Mouse (Mus musculus) CH12.LX (cell line): ENCODE measurements around the gene Rif1. TPM values are rescaled to one million over a fixed set of nuclear protein-coding genes. Genes with fewer than 3 reads are reported as not detected.

Experiments used
- DNase-seq: peaks from one replicate; pipeline ENCODE4 v3.0.0-alpha.2; 2013; ENCODE audit errors: extremely low read depth
- H3K27ac ChIP-seq: 2 replicates; pipeline ENCODE4 v1.5.1; 2012; ENCODE audit warnings: low read depth, mild to moderate bottlenecking, control low read depth, moderate library complexity; ENCODE audit not compliant: insufficient read depth
- H3K27me3 ChIP-seq: replicated peaks from 2 replicates; pipeline ENCODE3; 2012; ENCODE audit warnings: inconsistent platforms
- H3K36me3 ChIP-seq, 2 experiments: replicated peaks in 1 of 2; 2 replicates each; pipeline versions ENCODE3 to v1.6.1; 2012; ENCODE audit warnings: inconsistent platforms in 1 of 2, low read length in 1 of 2, mild to moderate bottlenecking in 1 of 2, mixed read lengths in 1 of 2, moderate library complexity in 1 of 2; ENCODE audit not compliant: control insufficient read depth in 1 of 2, insufficient read depth in 1 of 2
- H3K4me1 ChIP-seq, 2 experiments: 2 replicates each; pipeline ENCODE4 v1.6.1; 2012; ENCODE audit warnings: inconsistent platforms in 1 of 2, moderate library complexity in 1 of 2; ENCODE audit not compliant: insufficient read depth in 2 of 2, control insufficient read depth in 1 of 2
- H3K4me2 ChIP-seq: 2 replicates; pipeline ENCODE4 v1.6.1; 2012; ENCODE audit warnings: low read depth, mild to moderate bottlenecking, control low read depth; ENCODE audit not compliant: poor library complexity, insufficient read depth, severe bottlenecking
- H3K4me3 ChIP-seq, 3 experiments: fragments of 150-350 bp in 1 of 3; sonication (generic) in 1 of 3; replicated peaks in 1 of 3; 2 replicates each; pipeline versions ENCODE3 to v1.5.1; 2011 to 2012; ENCODE audit warnings: low read depth in 2 of 3, low read length in 2 of 3, mild to moderate bottlenecking in 2 of 3, moderate library complexity in 2 of 3, control low read depth in 1 of 3, improper control_type of control experiment in 1 of 3, inconsistent platforms in 1 of 3, mixed read lengths in 1 of 3; ENCODE audit not compliant: poor library complexity in 1 of 3
- H3K79me2 ChIP-seq: replicated peaks from 2 replicates; pipeline ENCODE4 v1.6.1; 2012; ENCODE audit warnings: mild to moderate bottlenecking, moderate library complexity; ENCODE audit not compliant: control insufficient read depth, poor library complexity, insufficient read depth, severe bottlenecking; ENCODE audit errors: extremely low read depth
- H3K9ac ChIP-seq: 2 replicates; pipeline ENCODE4 v1.6.1; 2012; ENCODE audit warnings: low read depth, mild to moderate bottlenecking, control low read depth, moderate library complexity; ENCODE audit not compliant: insufficient read depth
- H3K9me3 ChIP-seq: replicated peaks from 2 replicates; pipeline ENCODE3; 2012; ENCODE audit warnings: low read length, inconsistent platforms, mixed read lengths
- CHD1 ChIP-seq: IDR thresholded peaks from 2 replicates; pipeline ENCODE4 v1.6.1; 2012; ENCODE audit warnings: low read depth, low read length, improper control_type of control experiment, inconsistent platforms
- CTCF ChIP-seq, 2 experiments: IDR thresholded peaks in 1 of 2; conservative IDR thresholded peaks in 1 of 2; 2 replicates each; pipeline ENCODE4 v1.5.1; 2011 to 2012; ENCODE audit warnings: low read depth in 2 of 2, low read length in 2 of 2, improper control_type of control experiment in 1 of 2, inconsistent platforms in 1 of 2, mild to moderate bottlenecking in 1 of 2, moderate library complexity in 1 of 2
- EP300 ChIP-seq: IDR thresholded peaks from 2 replicates; pipeline ENCODE4 v1.6.1; 2011; ENCODE audit warnings: low read length, improper control_type of control experiment
- GABPA ChIP-seq: IDR thresholded peaks from 2 replicates; pipeline ENCODE4 v1.6.1; 2012; ENCODE audit warnings: low read depth, low read length, improper control_type of control experiment, inconsistent platforms; ENCODE audit not compliant: insufficient replicate concordance
- HCFC1 ChIP-seq: IDR thresholded peaks from 2 replicates; pipeline ENCODE4 v1.6.1; 2012; ENCODE audit warnings: low read depth, mild to moderate bottlenecking, inconsistent platforms, low read length, improper control_type of control experiment
- JUND ChIP-seq: conservative IDR thresholded peaks from 2 replicates; pipeline ENCODE4 v1.6.1; 2011; ENCODE audit warnings: low read depth, low read length, improper control_type of control experiment
- KAT2A ChIP-seq: IDR thresholded peaks from 2 replicates; pipeline ENCODE4 v1.6.1; 2012; ENCODE audit warnings: low read length, improper control_type of control experiment, inconsistent platforms; ENCODE audit not compliant: insufficient replicate concordance
- MAX ChIP-seq: IDR thresholded peaks from 2 replicates; pipeline ENCODE4 v1.6.1; 2011; ENCODE audit warnings: low read length, improper control_type of control experiment
- MEF2A ChIP-seq: IDR thresholded peaks from 2 replicates; pipeline ENCODE4 v1.6.1; 2014; ENCODE audit warnings: low read depth, mild to moderate bottlenecking, inconsistent platforms, low read length, improper control_type of control experiment, borderline replicate concordance
- MYC ChIP-seq: IDR thresholded peaks from 2 replicates; pipeline ENCODE4 v1.6.1; 2011; ENCODE audit warnings: low read depth, mild to moderate bottlenecking, improper control_type of control experiment, low read length
- NELFE ChIP-seq: IDR thresholded peaks from 2 replicates; pipeline ENCODE4 v1.6.1; 2011; ENCODE audit warnings: low read depth, low read length, improper control_type of control experiment
- POLR2A ChIP-seq: IDR thresholded peaks from 2 replicates; pipeline ENCODE4 v1.6.1; 2011; ENCODE audit warnings: low read depth, mild to moderate bottlenecking, improper control_type of control experiment, low read length
- POLR2AphosphoS2 ChIP-seq: IDR thresholded peaks from 2 replicates; pipeline ENCODE4 v1.6.1; 2011; ENCODE audit warnings: low read depth, low read length, improper control_type of control experiment
- RCOR1 ChIP-seq: conservative IDR thresholded peaks from 2 replicates; pipeline ENCODE4 v1.6.1; 2012; ENCODE audit warnings: low read depth, mild to moderate bottlenecking, inconsistent platforms, low read length, improper control_type of control experiment
- SIN3A ChIP-seq: IDR thresholded peaks from 2 replicates; pipeline ENCODE4 v1.6.1; 2012; ENCODE audit warnings: low read length, improper control_type of control experiment, inconsistent platforms
- SMC3 ChIP-seq: IDR thresholded peaks from 2 replicates; pipeline ENCODE4 v1.6.1; 2011; ENCODE audit warnings: low read depth, low read length, improper control_type of control experiment
- TBP ChIP-seq: conservative IDR thresholded peaks from 2 replicates; pipeline ENCODE4 v1.6.1; 2011; ENCODE audit warnings: low read depth, low read length, improper control_type of control experiment
- TCF12 ChIP-seq: IDR thresholded peaks from 2 replicates; pipeline ENCODE4 v1.6.1; 2014; ENCODE audit warnings: low read depth, mild to moderate bottlenecking, inconsistent platforms, low read length, improper control_type of control experiment
- UBTF ChIP-seq: IDR thresholded peaks from 2 replicates; pipeline ENCODE4 v1.6.1; 2012; ENCODE audit warnings: low read depth, mild to moderate bottlenecking, inconsistent platforms, low read length, improper control_type of control experiment, moderate library complexity
- ZC3H11A ChIP-seq: IDR thresholded peaks from 2 replicates; pipeline ENCODE4 v1.6.1; 2012; ENCODE audit warnings: low read depth, mild to moderate bottlenecking, inconsistent platforms, low read length, improper control_type of control experiment
- ZKSCAN1 ChIP-seq: IDR thresholded peaks from 2 replicates; pipeline ENCODE4 v1.6.1; 2012; ENCODE audit warnings: low read depth, inconsistent platforms, low read length, improper control_type of control experiment, borderline replicate concordance
- ZMIZ1 ChIP-seq: IDR thresholded peaks from 2 replicates; pipeline ENCODE4 v1.6.1; 2012; ENCODE audit warnings: low read depth, mild to moderate bottlenecking, inconsistent platforms, low read length, improper control_type of control experiment
- ZNF384 ChIP-seq: IDR thresholded peaks from 2 replicates; pipeline ENCODE4 v1.6.1; 2012; ENCODE audit warnings: low read depth, low read length, improper control_type of control experiment, inconsistent platforms
- dilution Hi-C: fragments of 300-500 bp; cut with MboI; formaldehyde crosslinking; loops from 2 replicates; pipeline ENCODE4 v1.14.3; 2020; ENCODE audit warnings: low sequenced_read_pairs; ENCODE audit not compliant: extremely low pct_unique_long_range_greater_than_20kb, extremely low pct_ligation_motif_present
- in situ Hi-C: fragments of 300-500 bp; cut with MboI; formaldehyde crosslinking; loops from 3 replicates; pipeline ENCODE4 v1.14.3; 2019; ENCODE audit warnings: low sequenced_read_pairs, low pct_ligation_motif_present, low pct_unique_long_range_greater_than_20kb, mixed read lengths
- polyA plus RNA-seq: library from polyadenylated mRNA; unstranded; fragments of >175 nt; gene quantifications from 2 replicates; pipeline ENCODE4 v1.2.1, GENCODE M21; 2012; ENCODE audit warnings: low read depth; ENCODE audit not compliant: insufficient read length
- total RNA-seq, 2 experiments: library from RNA; depleted of rRNA; stranded (reverse); fragments of 300-350 nt in 1 of 2; fragments of >200 nt in 1 of 2; gene quantifications; 2 replicates each; pipeline ENCODE4 v1.2.3; 2012 to 2014

The Rif1 gene
- total and polyA plus RNA-seq, 3 experiments: 31.7 to 57.7 (median 33.8) TPM

GRCm38 (mm10) chr2:52133351-52133750, 60.7 kb downstream of the Rif1 start:
- TF ChIP-seq JUND (no peak), SIN3A (no peak), ZKSCAN1 (no peak)
- no peaks in the 10 kb centered on the region for H3K9me3 ChIP-seq
- no peak for DNase-seq
- H3K4me2 ChIP-seq: no peak overlapping the region
- H3K4me1 ChIP-seq: peaks cover 3 to 15% of the 10 kb centered on the region in 2 experiments; a peak in 3 of 4 replicates
- no peak overlapping the region for H3K9ac ChIP-seq
- peaks cover 8 to 31% of the 10 kb centered on the region in 2 experiments for H3K36me3 ChIP-seq
- in situ Hi-C loops (no loop called here), dilution Hi-C loops (no loop called here)
- no peak overlapping the region for H3K4me3 ChIP-seq
- no peaks in the 10 kb centered on the region for H3K79me2 ChIP-seq
- no peaks in the 10 kb centered on the region for H3K27me3 ChIP-seq
- no peak overlapping the region for H3K27ac ChIP-seq

GRCm38 (mm10) chr2:52153064-52153463, 80.4 kb downstream of the Rif1 start:
- Histone ChIP-seq H3K27me3 (no peaks in the 10 kb centered on the region), H3K79me2 (no peaks in the 10 kb centered on the region), H3K27ac (no peak overlapping the region), H3K9me3 (no peaks in the 10 kb centered on the region), H3K4me1 (no peaks in the 10 kb centered on the region), H3K4me2 (no peak overlapping the region), H3K36me3 (no peaks in the 10 kb centered on the region), H3K4me3 (no peak overlapping the region)
- no peak for DNase-seq
- TF ChIP-seq ZMIZ1: no peak
- TF ChIP-seq CTCF (conservative IDR thresholded peaks at IDR 0.05 in 1 of 2, IDR thresholded peaks at IDR 0.05 in 1 of 2; ENCODE audit: low read depth in 2 of 2, low read length in 2 of 2): no peak
- TF ChIP-seq CHD1: no peak
- no peak for TF ChIP-seq POLR2A
- TF ChIP-seq SMC3: no peak
- no peak for TF ChIP-seq MAX
- no peak for TF ChIP-seq HCFC1
- no peak for TF ChIP-seq ZKSCAN1
- no peak for TF ChIP-seq TCF12
- no peak for TF ChIP-seq MYC
- no peak for TF ChIP-seq ZNF384
- TF ChIP-seq KAT2A: no peak
- TF ChIP-seq GABPA: no peak
- TF ChIP-seq, all 38 proteins: peak for 0
- dilution Hi-C loops (no loop called here), in situ Hi-C loops (no loop called here)
- no peak overlapping the region for H3K9ac ChIP-seq

DNA sequence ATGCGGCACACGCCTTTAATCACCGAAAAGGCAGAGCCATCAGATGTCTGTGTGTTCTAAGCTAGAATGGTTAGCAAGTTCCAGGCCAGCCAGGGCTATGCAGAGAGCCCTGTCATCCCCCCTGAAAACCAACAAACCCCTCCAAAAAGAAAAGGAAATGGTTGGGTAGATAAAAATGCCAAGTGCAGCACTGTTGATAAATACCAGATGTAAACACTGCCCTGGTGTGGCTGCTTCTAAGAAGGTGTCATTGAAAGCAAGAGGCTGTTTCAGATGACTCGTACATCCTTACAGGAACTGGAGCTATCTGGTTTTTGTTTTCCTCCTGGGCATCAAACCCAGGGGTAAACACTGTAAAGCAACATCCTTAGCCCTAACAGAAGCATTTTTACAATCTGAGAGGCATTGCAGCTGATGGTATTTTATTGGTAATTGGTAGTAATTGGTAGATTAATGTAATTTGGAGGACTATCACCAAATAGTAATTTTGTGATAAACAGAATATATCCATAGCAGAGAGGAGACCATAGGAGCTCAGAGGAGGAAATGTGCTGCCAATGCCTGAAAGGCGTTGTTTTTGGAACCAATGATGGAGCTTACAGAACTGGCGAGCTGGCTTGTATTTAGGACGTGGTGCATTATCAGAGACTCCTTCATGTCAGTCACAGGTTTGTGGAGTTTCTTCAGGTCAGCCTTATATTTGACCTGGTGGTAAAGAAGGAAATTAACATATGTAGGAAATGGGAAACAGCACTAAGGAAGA, 96.8 kb downstream of the Rif1 start:
- Histone ChIP-seq H3K4me2 (no peak overlapping the region), H3K4me1 (peaks cover 0 to 12% of the 10 kb centered on the region in 2 experiments; a peak in 2 of 4 replicates), H3K36me3 (no peaks in the 10 kb centered on the region), H3K9me3 (no peaks in the 10 kb centered on the region), H3K4me3 (no peak overlapping the region), H3K9ac (no peak overlapping the region), H3K79me2 (no peaks in the 10 kb centered on the region), H3K27me3 (no peaks in the 10 kb centered on the region), H3K27ac (no peak overlapping the region)
- dilution Hi-C loops: no loop called here
- DNase-seq: no peak
- in situ Hi-C loops: no loop called here
- no peak for TF ChIP-seq RCOR1
- no peak for TF ChIP-seq NELFE
- TF ChIP-seq POLR2AphosphoS2: no peak
- no peak for TF ChIP-seq CHD1
- TF ChIP-seq JUND: no peak
- no peak for TF ChIP-seq UBTF
- no peak for TF ChIP-seq TBP
- TF ChIP-seq HCFC1: no peak
- TF ChIP-seq ZC3H11A: no peak
- TF ChIP-seq MEF2A: no peak
- TF ChIP-seq EP300: no peak
- TF ChIP-seq CTCF (conservative IDR thresholded peaks at IDR 0.05 in 1 of 2, IDR thresholded peaks at IDR 0.05 in 1 of 2; ENCODE audit: low read depth in 2 of 2, low read length in 2 of 2): no peak
- no peak for TF ChIP-seq ZKSCAN1
- no peak for TF ChIP-seq SMC3
